Mouse (Mus musculus): ENCODE data around the gene Gm13696. TPM values are rescaled to one million over a fixed set of nuclear protein-coding genes. Genes with fewer than 3 reads are reported as not detected.
"Not testable (repeated sequence)": the region's sequence is repeated elsewhere in the genome, so short reads cannot be mapped to it uniquely, and the experiment has no call there.

Gm13696 gene
- total RNA-seq, 2 experiments from 2014 or later: 2.0 to 2.1 TPM

- Histone ChIP-seq H3K27ac (peak overlapping the region; percentile 88), H3K4me3 (no peak overlapping the region)
- peak; percentile 54 to 70 for DNase-seq (ENCODE audit: low spot score in 2 of 2)
- TF ChIP-seq CTCF (conservative IDR thresholded peaks at IDR 0.05): no peak
Measured at GRCm38 (mm10) chr2:84008913-84009312, 36.0 kb downstream of the Gm13696 start.

- H3K4me3 ChIP-seq: no peak overlapping the region
- no peak for DNase-seq (ENCODE audit: low spot score in 2 of 2)
- H3K27ac ChIP-seq: peak overlapping the region; percentile 88
- TF ChIP-seq CTCF (conservative IDR thresholded peaks at IDR 0.05): no peak
Measured at GRCm38 (mm10) chr2:84009818-84010217, 36.9 kb downstream of the Gm13696 start.

GRCm38 (mm10) chr2:84014572-84014971, 41.6 kb downstream of the Gm13696 start:
- no peak overlapping the region for H3K27ac ChIP-seq
- DNase-seq (ENCODE audit: low spot score in 2 of 2): no peak
- no peak overlapping the region for H3K4me3 ChIP-seq
- TF ChIP-seq CTCF (conservative IDR thresholded peaks at IDR 0.05): no peak

- H3K27ac ChIP-seq; H3K4me3 ChIP-seq; DNase-seq (ENCODE audit: low spot score in 2 of 2): not testable (repeated sequence)
Measured at GRCm38 (mm10) chr2:84016291-84016690, 43.4 kb downstream of the Gm13696 start.

GRCm38 (mm10) chr2:84018330-84018729, 45.4 kb downstream of the Gm13696 start:
- TF ChIP-seq CTCF (conservative IDR thresholded peaks at IDR 0.05): no peak
- no peak for DNase-seq (ENCODE audit: low spot score in 2 of 2)
- H3K4me3 ChIP-seq: no peak overlapping the region
- no peak overlapping the region for H3K27ac ChIP-seq

GRCm38 (mm10) chr2:84019519-84020305, 46.8 kb downstream of the Gm13696 start:
- no peak for TF ChIP-seq CTCF (conservative IDR thresholded peaks at IDR 0.05)
- no peak overlapping the region for H3K27ac ChIP-seq
- no peak for DNase-seq (ENCODE audit: low spot score in 2 of 2)

GRCm38 (mm10) chr2:84021930-84022329, 49.0 kb downstream of the Gm13696 start:
- no peak for TF ChIP-seq CTCF (conservative IDR thresholded peaks at IDR 0.05)
- Histone ChIP-seq H3K27ac (no peak overlapping the region), H3K4me3 (no peak overlapping the region)
- DNase-seq (ENCODE audit: low spot score in 2 of 2): no peak

More at GRCm38 (mm10) chr2:84019519-84020305, 46.8 kb downstream of the Gm13696 start:
- no peak overlapping the region for H3K4me3 ChIP-seq

- DNase-seq (ENCODE audit: low spot score in 2 of 2): no peak
- no peak overlapping the region for H3K4me3 ChIP-seq
- TF ChIP-seq CTCF (conservative IDR thresholded peaks at IDR 0.05): no peak
- H3K27ac ChIP-seq: 0 out of 2 replicates have a peak overlapping the region, but pooled peaks have one; percentile 0
Measured at GRCm38 (mm10) chr2:84022905-84023304, 50.0 kb downstream of the Gm13696 start.

GRCm38 (mm10) chr2:84023319-84023718, 50.4 kb downstream of the Gm13696 start:
- TF ChIP-seq CTCF (conservative IDR thresholded peaks at IDR 0.05): no peak
- DNase-seq (ENCODE audit: low spot score in 2 of 2): no peak
- Histone ChIP-seq H3K27ac (0 out of 2 replicates have a peak overlapping the region, but pooled peaks have one; percentile 0), H3K4me3 (no peak overlapping the region)

Other genes with a start within 250 kb of the Gm13696 start
- gene Itgav, start 248.7 kb upstream of the Gm13696 start, total RNA-seq (2021): 10 to 100 TPM; 68.7 to 69.5 TPM
- gene Fam171b, start 160.5 kb upstream of the Gm13696 start, total RNA-seq (2021): 100 to 1,000 TPM; 196 to 206 TPM
- not detected for gene Zswim2, start 31.9 kb upstream of the Gm13696 start, total RNA-seq (2021)
- 1 to 10 TPM; 2.0 to 2.1 TPM for gene Gm13698, start 17.4 kb upstream of the Gm13696 start, total RNA-seq (2021)
- gene Gm13693, start 11.6 kb upstream of the Gm13696 start, total RNA-seq (2021): 1 to 10 TPM; 2.0 to 2.1 TPM
- not detected for gene Gm13695, start 5.8 kb upstream of the Gm13696 start, total RNA-seq (2021)
- gene Gm13694, start 5.8 kb downstream of the Gm13696 start, total RNA-seq (2021): 1 to 10 TPM; 2.0 to 2.1 TPM
- gene Gm13697, start 11.6 kb downstream of the Gm13696 start, total RNA-seq (2021): 1 to 10 TPM; 2.0 to 2.1 TPM
- gene Gm13691, start 17.4 kb downstream of the Gm13696 start, total RNA-seq (2021): 1 to 10 TPM; 2.0 to 2.1 TPM